Mouse (Mus musculus): ENCODE results near the gene Eogt.

DNA sequence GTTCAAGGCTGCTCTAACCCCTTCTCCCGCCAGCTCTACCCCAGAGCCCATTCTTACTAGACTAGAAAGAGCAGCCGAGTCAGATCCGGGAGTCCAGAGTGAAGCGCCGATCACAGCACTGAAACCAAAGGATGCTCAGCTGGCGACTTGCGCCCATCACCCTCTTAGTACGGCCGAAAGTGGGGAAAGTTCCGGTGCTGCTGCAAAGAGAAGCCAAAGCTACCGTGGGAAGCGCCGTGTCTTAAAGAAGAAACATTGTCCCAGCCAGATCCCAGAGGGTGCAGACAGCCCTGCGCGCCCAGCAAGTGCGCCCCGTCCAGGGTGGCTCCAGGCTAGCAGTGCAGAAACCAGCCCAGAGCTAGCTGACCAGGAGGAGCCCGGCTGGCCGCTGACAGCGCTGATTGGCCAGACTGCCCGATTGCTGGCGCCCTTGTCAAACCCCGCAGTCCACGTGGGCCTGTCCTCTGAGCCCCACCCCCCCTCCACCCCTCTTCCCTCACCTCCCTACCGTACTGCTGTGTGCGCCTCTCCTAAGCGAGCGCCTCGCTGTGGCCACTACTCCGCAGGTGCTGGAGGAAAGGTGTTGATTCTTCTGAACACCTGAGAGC lies 88.8 kb downstream of the Eogt start, which contains the start of gene Fam19a4:
- TF ChIP-seq POLR2A (IDR thresholded peaks at IDR 0.05; ENCODE audit: borderline replicate concordance, extremely low read depth, insufficient read depth, insufficient read length, poor library complexity, severe bottlenecking): no peak
- no peak for TF ChIP-seq CTCF (IDR thresholded peaks at IDR 0.05; ENCODE audit: borderline replicate concordance, extremely low read depth, insufficient read depth, insufficient read length)

Measured in brain, embryonic 14.5 days (tissue).